Comparison of ENCODE assay signal across 11 mouse cellular contexts in genomic region chr7:74315836-74316435, GRCm38 (mm10).
DNase-seq lines count a peak whose midpoint lies in the region; ATAC-seq and TF ChIP-seq lines count a peak whose summit lies in the region.
"Had no signal": no experiment of that assay in that cellular context is flagged by ENCODE, and none has a peak within 500 bp of the region (broad histone marks: within the 10 kb centered on the region; RNA-seq: fewer than 3 reads in every experiment).

No protein-coding gene starts in this region.

- H3K9me3 ChIP-seq in hindbrain, postnatal 0 days (ENCODE audit: low read length): no peaks in the 10 kb centered on the region
- no peaks in the 10 kb centered on the region for H3K9me3 ChIP-seq in hindbrain, embryonic 10.5 days
- no peaks in the 10 kb centered on the region for H3K9me3 ChIP-seq in limb, embryonic 14.5 days (ENCODE audit: control insufficient read depth, low read length)
- H3K9me3 ChIP-seq: megakaryocyte, embryonic 14.5 days had no signal

- H3K4me3 ChIP-seq in hindbrain, postnatal 0 days (ENCODE audit: low read length): no peak overlapping the region
- H3K4me3 ChIP-seq in hindbrain, embryonic 10.5 days: no peak overlapping the region
- H3K4me3 ChIP-seq in cerebellum, adult 2 months (replicated peaks; ENCODE audit: insufficient read depth, low read depth, low read length): no peak overlapping the region
- no peak overlapping the region for H3K4me3 ChIP-seq in limb, embryonic 14.5 days (replicated peaks; ENCODE audit: low read length)
- H3K4me3 ChIP-seq: megakaryocyte, embryonic 14.5 days had no signal

- TF ChIP-seq POLR2A in cerebellum, adult 2 months (IDR thresholded peaks at IDR 0.05; ENCODE audit: borderline replicate concordance, insufficient read depth, low read length): no peak
- no peak for TF ChIP-seq POLR2A in limb, embryonic 14.5 days (IDR thresholded peaks at IDR 0.05; ENCODE audit: borderline replicate concordance, extremely low read depth, insufficient read depth, insufficient read length)

- no peaks in the 10 kb centered on the region for H3K36me3 ChIP-seq in hindbrain, postnatal 0 days (ENCODE audit: insufficient read depth, low read length)
- no peaks in the 10 kb centered on the region for H3K36me3 ChIP-seq in hindbrain, embryonic 10.5 days
- H3K36me3 ChIP-seq in limb, embryonic 14.5 days (ENCODE audit: control insufficient read depth, insufficient read depth, low read length): no peaks in the 10 kb centered on the region

- DNase-seq in hindbrain, postnatal 0 days (ENCODE audit: low spot score): peak; percentile 46
- DNase-seq in hindbrain, embryonic 10.5 days (ENCODE audit: low spot score): no peak
- DNase-seq in adrenal gland, adult 8-10 months: peak; percentile 59
- peak; percentile 60 to 80 for DNase-seq in cerebellum, adult 2 months
- DNase-seq in limb, embryonic 14.5 days (ENCODE audit: low spot score): peak; percentile 76
- no peak for DNase-seq in frontal cortex, postnatal 10 days (ENCODE audit: low spot score in 2 of 2)
- DNase-seq in thymus, adult 18-20 months: no peak
- DNase-seq: retina, postnatal 1 day; thymus, postnatal 25 days had no signal

- 0 out of 2 replicates have a peak, but pooled peaks cover 8% of the 10 kb centered on the region for H3K4me1 ChIP-seq in hindbrain, postnatal 0 days (ENCODE audit: insufficient read depth, low read length)
- peaks cover 6% of the 10 kb centered on the region; the same call in 1 of the 2 replicates for H3K4me1 ChIP-seq in hindbrain, embryonic 10.5 days (replicated peaks)
- peaks cover 19% of the 10 kb centered on the region for H3K4me1 ChIP-seq in cerebellum, adult 2 months (ENCODE audit: control insufficient read depth, insufficient read depth, low read length)
- H3K4me1 ChIP-seq in limb, embryonic 14.5 days (ENCODE audit: control insufficient read depth, insufficient read depth, low read length): peaks cover 22% of the 10 kb centered on the region
- H3K4me1 ChIP-seq: megakaryocyte, embryonic 14.5 days had no signal

- no peak overlapping the region for H3K27ac ChIP-seq in hindbrain, postnatal 0 days
- H3K27ac ChIP-seq in hindbrain, embryonic 10.5 days: no peak overlapping the region
- no peak overlapping the region for H3K27ac ChIP-seq in cerebellum, adult 2 months (ENCODE audit: insufficient read depth, low read length)
- no peak overlapping the region for H3K27ac ChIP-seq in limb, embryonic 14.5 days (replicated peaks; ENCODE audit: low read depth, low read length)

- no peaks in the 10 kb centered on the region for H3K27me3 ChIP-seq in hindbrain, postnatal 0 days (ENCODE audit: insufficient read depth, low read length)
- no peaks in the 10 kb centered on the region for H3K27me3 ChIP-seq in hindbrain, embryonic 10.5 days (ENCODE audit: insufficient read depth, poor library complexity, severe bottlenecking)
- H3K27me3 ChIP-seq in cerebellum, adult 2 months (ENCODE audit: control insufficient read depth, insufficient read depth, low read length): no peaks in the 10 kb centered on the region
- H3K27me3 ChIP-seq in limb, embryonic 14.5 days (ENCODE audit: control insufficient read depth, insufficient read depth, low read length): no peaks in the 10 kb centered on the region
- H3K27me3 ChIP-seq: megakaryocyte, embryonic 14.5 days had no signal

- no peak overlapping the region for H3K9ac ChIP-seq in hindbrain, postnatal 0 days (replicated peaks; ENCODE audit: low read length)
- no peak overlapping the region for H3K9ac ChIP-seq in limb, embryonic 14.5 days (ENCODE audit: low read depth, low read length, severe bottlenecking)

- WGBS in hindbrain, postnatal 0 days: 35% methylated on average over 3 of the region's 3 CpGs
- WGBS in hindbrain, embryonic 10.5 days: 75% methylated on average over 3 of the region's 3 CpGs
- WGBS in cerebellum, adult 2 months: 41% methylated on average over 3 of the region's 3 CpGs
- WGBS in limb, embryonic 14.5 days: 60% methylated on average over 3 of the region's 3 CpGs

- no peak for ATAC-seq in hindbrain, postnatal 0 days
- ATAC-seq in limb, embryonic 14.5 days (ENCODE audit: low FRiP score, low read depth): peak; percentile 32
- no peak for ATAC-seq in erythroid progenitor cell, adult 5-6 weeks (replicated peaks; ENCODE audit: low FRiP score, poor library complexity, severe bottlenecking)

- TF ChIP-seq CTCF in hindbrain, postnatal 0 days (IDR thresholded peaks at IDR 0.05; ENCODE audit: low read depth): no peak
- TF ChIP-seq CTCF in cerebellum, adult 2 months (IDR thresholded peaks at IDR 0.05; ENCODE audit: borderline replicate concordance, insufficient read depth, low read depth, low read length): no peak

- no peak overlapping the region for H3K4me2 ChIP-seq in hindbrain, postnatal 0 days (ENCODE audit: low read depth, low read length)
- H3K4me2 ChIP-seq in limb, embryonic 14.5 days (replicated peaks; ENCODE audit: low read depth, low read length, severe bottlenecking): no peak overlapping the region

Comparison
In these comparisons a context has a peak if more than half of its experiments do, and no peak if none do; other contexts are left out.
1. DNase-seq: peak in hindbrain, postnatal 0 days (single experiment), adrenal gland, adult 8-10 months (single experiment), cerebellum, adult 2 months (2 of 2) and limb, embryonic 14.5 days (single experiment); none in hindbrain, embryonic 10.5 days (single experiment), frontal cortex, postnatal 10 days (0 of 2) and thymus, adult 18-20 months (0 of 2).